Mouse (Mus musculus): ENCODE data around the gene Rfpl4b. TPM values are rescaled to one million over a fixed set of nuclear protein-coding genes. Genes with fewer than 3 reads are reported as not detected.
"Not testable (repeated sequence)": the region's sequence is repeated elsewhere in the genome, so short reads cannot be mapped to it uniquely, and the experiment has no call there.

The Rfpl4b gene
- not detected for total RNA-seq (2021)

GRCm38 (mm10) chr10:38821679-38822078 lies at the start of gene Rfpl4b:
Gene Rfpl4b (minus strand): TSS chr10:38821779.
- no peak for DNase-seq (ENCODE audit: low spot score in 2 of 2)
- intact Hi-C loops (cut with DNase I), result no loop called here

- intact Hi-C loops (cut with DNase I), result no loop called here
- DNase-seq (ENCODE audit: low spot score in 2 of 2), result no peak
These were observed 33.6 kb upstream of the Rfpl4b start for GRCm38 (mm10) chr10:38855186-38855585.

DNA sequence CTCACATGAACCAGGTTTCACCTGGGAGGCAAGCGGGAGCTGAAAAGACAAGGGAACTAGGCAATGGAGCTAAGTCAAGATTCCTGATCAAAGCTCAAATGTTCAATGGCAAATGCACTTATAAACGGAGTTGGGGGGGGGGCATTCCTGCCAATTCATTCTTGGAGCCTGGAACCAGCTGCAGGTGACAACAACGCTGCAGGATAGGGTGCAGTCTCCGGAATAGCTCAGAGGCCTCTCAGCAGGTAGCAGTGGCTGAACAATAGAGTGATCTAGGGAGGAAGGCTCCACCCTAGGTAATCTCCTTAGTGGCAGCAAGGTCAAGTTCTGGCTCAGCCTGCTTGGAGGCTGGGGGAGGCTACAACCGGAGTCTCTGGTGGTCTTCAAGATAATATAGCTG lies 28.4 kb upstream of the Rfpl4b start:
- intact Hi-C loops (cut with DNase I), result not testable (repeated sequence)

DNA sequence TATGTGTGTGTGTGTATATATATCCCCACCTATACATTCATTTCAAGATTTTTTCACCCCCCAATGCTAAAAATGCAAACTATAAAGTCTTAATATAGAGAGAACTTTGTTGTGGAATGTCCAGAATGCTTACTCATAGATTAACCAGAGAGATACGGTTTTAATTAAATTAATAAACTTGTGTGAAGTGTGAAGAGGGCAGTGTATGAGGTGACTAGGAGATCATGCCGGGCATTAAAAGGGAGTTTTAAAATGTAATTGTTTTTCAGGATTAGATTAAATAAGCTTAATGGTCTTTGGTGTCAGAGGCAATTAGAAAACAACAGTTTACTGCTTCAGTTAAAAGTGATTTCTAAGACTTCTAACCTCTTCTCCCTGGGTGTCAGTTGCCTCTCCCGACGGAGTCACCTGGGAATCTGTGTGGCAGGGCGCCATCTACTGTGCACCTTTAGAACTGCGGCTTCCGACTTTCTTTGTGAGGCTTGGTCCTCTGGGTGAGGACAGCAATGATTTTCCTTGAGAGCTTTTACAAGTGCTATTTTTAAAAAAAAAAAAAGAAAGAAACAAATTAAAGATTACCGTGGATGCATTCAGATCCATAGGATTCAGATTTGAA lies 27.4 kb upstream of the Rfpl4b start:
- intact Hi-C loops (cut with DNase I), result loop anchor here (2.0 to 5.0 kb wide), 2 partner anchors 1712 to 1776 kb away; partner anchors contain the start of gene Marcks
- DNase-seq (ENCODE audit: low spot score in 2 of 2), result peak; percentile 67 to 68

More for the DNA sequence above, 28.4 kb upstream of the Rfpl4b start:
- DNase-seq (ENCODE audit: low spot score in 2 of 2), result not testable (repeated sequence)

GRCm38 (mm10) chr10:38848231-38848630 lies 26.7 kb upstream of the Rfpl4b start:
- no peak for DNase-seq (ENCODE audit: low spot score in 2 of 2)
- intact Hi-C loops (cut with DNase I), result loop anchor here (2.0 to 5.0 kb wide), 2 partner anchors 1711 to 1775 kb away; partner anchors contain the start of gene Marcks

DNA sequence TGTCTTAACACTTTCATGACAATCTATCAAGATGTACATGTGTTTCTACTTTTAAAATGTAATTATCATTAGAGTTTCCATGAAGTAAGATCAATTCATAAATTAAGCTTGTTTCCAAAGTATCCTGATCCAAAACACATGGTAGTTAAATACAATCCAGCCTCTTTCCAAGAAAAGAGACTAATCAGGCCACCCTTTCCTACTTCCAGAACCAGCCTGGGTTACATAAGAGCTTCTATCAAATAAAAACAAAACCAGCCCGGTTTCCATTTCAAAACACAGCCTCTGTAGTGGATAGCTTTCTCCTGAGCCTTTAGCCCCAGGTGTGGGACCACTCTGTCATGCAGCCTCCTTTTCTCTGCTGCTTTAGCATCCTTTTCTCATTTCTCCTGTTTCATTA lies 2.2 kb upstream of the Rfpl4b start:
- no peak for DNase-seq (ENCODE audit: low spot score in 2 of 2)
- intact Hi-C loops (cut with DNase I), result no loop called here

GRCm38 (mm10) chr10:38806056-38806455 lies 15.5 kb downstream of the Rfpl4b start:
- DNase-seq (ENCODE audit: low spot score in 2 of 2), result no peak
- intact Hi-C loops (cut with DNase I), result no loop called here

DNA sequence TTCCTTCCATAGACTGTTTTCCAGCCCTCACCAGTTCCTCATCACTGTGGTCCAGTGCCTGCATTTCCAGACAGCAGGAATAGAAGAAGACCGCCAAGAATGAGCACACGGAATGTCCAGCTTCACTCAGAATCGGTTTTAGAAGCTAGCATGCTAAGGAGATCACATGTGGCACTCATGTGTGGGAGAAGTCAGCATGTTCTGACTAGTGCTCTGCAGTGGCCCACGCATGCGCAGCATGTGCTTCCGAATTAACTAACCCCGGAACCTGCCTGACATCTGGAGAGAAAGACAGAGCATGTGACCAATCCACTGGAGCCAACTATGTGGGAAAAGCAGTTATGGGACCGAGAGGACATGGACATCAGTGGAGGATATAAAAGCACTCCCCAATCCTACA lies 17.5 kb downstream of the Rfpl4b start:
- no peak for DNase-seq (ENCODE audit: low spot score in 2 of 2)
- intact Hi-C loops (cut with DNase I), result no loop called here

DNA sequence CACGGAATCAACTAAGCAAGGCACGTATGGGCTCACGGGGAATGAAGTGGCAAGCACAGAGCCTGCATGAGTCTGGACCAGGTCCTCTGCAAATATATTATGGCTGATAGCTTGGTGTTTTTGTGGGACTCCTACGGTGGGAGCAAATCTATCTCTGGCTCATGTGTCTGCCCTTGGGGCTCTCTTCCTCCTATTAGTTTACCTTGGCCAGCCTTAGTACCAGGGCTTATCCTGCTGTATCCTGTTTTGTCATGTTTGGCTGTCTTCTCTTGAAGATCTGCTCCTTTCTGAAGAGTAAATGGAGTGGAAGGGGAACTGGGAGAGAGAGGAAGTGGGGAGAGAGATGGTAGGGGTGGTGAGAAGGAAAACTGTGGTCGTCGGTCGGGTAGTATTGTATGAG lies 18.3 kb downstream of the Rfpl4b start:
- DNase-seq (ENCODE audit: low spot score in 2 of 2), result no peak
- intact Hi-C loops (cut with DNase I), result no loop called here

- DNase-seq (ENCODE audit: low spot score in 2 of 2), result no peak
- intact Hi-C loops (cut with DNase I), result no loop called here
These were observed 33.0 kb downstream of the Rfpl4b start for GRCm38 (mm10) chr10:38788612-38789011.

Other genes with a start within 250 kb of the Rfpl4b start
- 10 to 100 TPM; 10.1 to 13.0 TPM for gene Lama4, start 143.7 kb upstream of the Rfpl4b start, total RNA-seq (2021)